Mouse (Mus musculus) cerebellum, adult 2 months (tissue): ENCODE measurements around the gene Oxsm. TPM values are rescaled to one million over a fixed set of nuclear protein-coding genes. Genes with fewer than 3 reads are reported as not detected.

Experiments
- DNase-seq, 2 experiments: peaks; one replicate each; pipeline ENCODE4 v3.0.0; 2021
- H3K27ac ChIP-seq: fragments of 200-500 bp; 2 replicates; pipeline ENCODE4 v1.5.1; 2012; ENCODE audit warnings: low read length, control low read depth, inconsistent platforms; ENCODE audit not compliant: insufficient read depth
- H3K27me3 ChIP-seq: fragments of 200-500 bp; 2 replicates; pipeline ENCODE4 v1.6.1; 2012; ENCODE audit warnings: inconsistent platforms, mild to moderate bottlenecking, low read length, moderate library complexity; ENCODE audit not compliant: control insufficient read depth, insufficient read depth
- H3K4me1 ChIP-seq: fragments of 200-500 bp; 2 replicates; pipeline ENCODE4 v1.6.1; 2011; ENCODE audit warnings: low read length; ENCODE audit not compliant: control insufficient read depth, insufficient read depth
- H3K4me3 ChIP-seq: fragments of 200-500 bp; replicated peaks from 2 replicates; pipeline ENCODE3; 2011; ENCODE audit warnings: mild to moderate bottlenecking, low read depth, low read length, control low read depth; ENCODE audit not compliant: insufficient read depth
- CTCF ChIP-seq: fragments of 200-500 bp; IDR thresholded peaks from 2 replicates; pipeline ENCODE4 v1.5.1; 2011; ENCODE audit warnings: low read depth, mild to moderate bottlenecking, control low read depth, low read length, moderate library complexity, borderline replicate concordance; ENCODE audit not compliant: insufficient read depth
- POLR2A ChIP-seq: fragments of 200-500 bp; IDR thresholded peaks from 2 replicates; pipeline ENCODE4 v1.6.1; 2011; ENCODE audit warnings: low read length, control low read depth, borderline replicate concordance; ENCODE audit not compliant: insufficient read depth
- WGBS: fragments of 180-500 bp; shearing (Covaris S2); methylation state at CpG from one replicate; pipeline ENCODE4 v1.1.7; 2018; 5-methylcytosine and 5-hydroxymethylcytosine counted together
- polyA plus RNA-seq: library from polyadenylated mRNA; depleted of rRNA; stranded (reverse); fragments of >200 nt; gene quantifications from 2 replicates; pipeline ENCODE4 v1.2.3, GENCODE M21; 2012

Gene Oxsm
- polyA plus RNA-seq, 1 experiment: 6.0 TPM

DNA sequence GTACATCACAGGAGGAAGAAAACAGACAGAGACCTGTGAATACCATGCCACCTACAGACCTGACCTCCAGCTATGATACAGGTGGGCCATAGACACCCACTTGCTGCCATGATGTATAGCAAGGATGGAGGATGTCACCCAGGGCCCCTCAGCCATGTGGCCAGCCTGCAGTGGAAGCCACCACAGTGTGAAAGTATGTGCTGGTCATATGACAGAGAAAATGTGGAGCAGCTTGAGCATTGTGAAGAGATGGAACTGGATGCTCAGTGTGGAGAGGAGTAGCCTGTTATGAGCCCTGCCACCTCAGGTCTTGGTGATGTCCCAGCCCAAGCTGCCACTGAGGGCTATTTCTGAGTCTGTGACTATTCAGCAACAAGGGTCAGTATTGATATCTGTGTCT is 19.0 kb downstream of the Oxsm start:
- TF ChIP-seq POLR2A (no peak), CTCF (no peak)
- DNase-seq: no peak
- Histone ChIP-seq H3K4me1 (peaks cover 5% of the 10 kb centered on the region; the same call in 1 of the 2 replicates), H3K27me3 (no peaks in the 10 kb centered on the region), H3K27ac (no peak overlapping the region), H3K4me3 (no peak overlapping the region)

DNA sequence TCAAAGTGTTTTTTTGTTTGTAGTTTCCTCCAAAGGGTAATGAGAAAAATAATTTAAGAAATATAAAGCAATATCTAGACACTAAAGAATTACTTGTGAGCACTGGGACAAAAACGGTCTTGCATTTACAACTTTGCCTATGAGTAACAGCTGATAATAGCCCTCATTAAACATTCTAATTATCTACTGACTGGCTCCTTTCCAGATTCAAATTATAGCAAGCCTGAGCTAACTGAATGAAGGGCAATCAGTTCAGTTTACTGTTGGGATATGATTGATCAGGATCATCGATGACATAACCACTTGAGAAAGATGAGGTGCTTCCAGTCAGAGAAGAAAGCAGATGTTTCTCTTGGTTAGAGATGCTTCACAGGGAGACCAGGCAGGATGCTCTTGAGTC is 20.2 kb downstream of the Oxsm start:
- TF ChIP-seq POLR2A (no peak), CTCF (no peak)
- 53% methylated on average over 2 of the region's 2 CpGs for WGBS

DNA sequence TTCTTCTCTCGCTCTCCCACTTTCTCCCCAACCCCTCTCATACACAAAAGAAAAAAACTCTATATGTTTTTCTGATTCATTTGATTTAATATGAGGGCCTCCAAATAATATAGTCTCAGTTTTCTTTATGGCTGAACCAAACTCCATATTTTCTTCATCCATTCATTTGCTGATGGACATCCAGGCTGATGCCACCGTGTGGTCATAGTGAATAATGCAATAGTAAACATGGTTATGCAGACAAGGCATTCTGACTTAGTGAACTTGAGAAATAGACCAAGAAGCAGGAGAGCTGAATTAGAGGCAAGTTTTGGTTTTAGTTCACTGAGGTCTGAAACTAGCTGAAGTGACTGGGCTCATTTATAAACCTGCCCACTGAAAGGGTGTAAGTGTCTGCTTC is 30.6 kb downstream of the Oxsm start:
- Histone ChIP-seq H3K4me1 (no peaks in the 10 kb centered on the region), H3K4me3 (no peak overlapping the region), H3K27me3 (no peaks in the 10 kb centered on the region), H3K27ac (no peak overlapping the region)
- peak in 1 of 2 experiments; percentile 32 for DNase-seq
- WGBS: 49% methylated on average over 2 of the region's 2 CpGs
- TF ChIP-seq POLR2A (no peak), CTCF (peak; percentile 23; the same call in 1 of the 2 replicates)

More for the DNA sequence above, 20.2 kb downstream of the Oxsm start:
- H3K4me1 ChIP-seq: peaks cover 5% of the 10 kb centered on the region; the same call in 1 of the 2 replicates
- H3K4me3 ChIP-seq: no peak overlapping the region
- no peak for DNase-seq
- no peak overlapping the region for H3K27ac ChIP-seq
- no peaks in the 10 kb centered on the region for H3K27me3 ChIP-seq

DNA sequence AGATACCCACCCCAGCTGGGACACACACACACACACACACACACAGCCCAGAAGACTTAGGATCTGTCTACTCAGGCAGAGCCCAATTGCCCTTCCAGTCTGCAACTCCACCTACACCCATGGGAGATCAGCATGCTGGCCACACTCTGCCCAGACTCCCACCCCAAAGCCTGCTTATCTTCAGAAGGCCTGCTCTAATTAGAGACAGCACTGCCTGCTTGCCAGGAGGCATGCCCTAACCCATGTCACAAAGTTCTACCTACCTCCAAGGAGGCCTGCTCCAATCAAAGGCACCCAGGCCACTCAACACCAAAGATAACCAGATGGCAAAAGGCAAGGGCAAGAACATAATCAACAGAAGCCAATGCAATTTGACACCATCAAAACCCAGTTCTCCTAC is 41.9 kb downstream of the Oxsm start:
- Histone ChIP-seq H3K27me3 (no peaks in the 10 kb centered on the region), H3K4me3 (no peak overlapping the region), H3K4me1 (no peaks in the 10 kb centered on the region), H3K27ac (no peak overlapping the region)
- TF ChIP-seq POLR2A: no peak
- no peak for TF ChIP-seq CTCF
- DNase-seq: no peak

DNA sequence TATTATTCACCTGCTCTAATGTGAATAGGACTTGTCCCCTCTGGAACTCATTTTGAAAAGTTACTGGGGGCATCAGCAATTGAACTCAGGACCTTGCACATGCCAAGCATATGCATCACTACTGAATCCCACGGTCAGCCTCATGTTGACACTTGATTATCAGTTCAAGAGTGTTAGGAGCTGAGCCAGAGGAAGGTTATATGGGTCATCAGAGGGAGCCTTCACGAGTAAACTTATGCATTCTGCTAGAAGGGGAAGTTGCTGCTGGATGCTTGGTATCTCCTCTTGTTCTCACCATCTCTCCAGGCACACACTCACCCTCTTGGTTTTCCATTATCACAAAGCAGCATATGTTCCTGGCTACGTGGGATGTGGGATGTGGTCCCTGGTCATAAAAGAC is 47.9 kb downstream of the Oxsm start:
- WGBS: 73% methylated on average over 3 of the region's 3 CpGs

DNA sequence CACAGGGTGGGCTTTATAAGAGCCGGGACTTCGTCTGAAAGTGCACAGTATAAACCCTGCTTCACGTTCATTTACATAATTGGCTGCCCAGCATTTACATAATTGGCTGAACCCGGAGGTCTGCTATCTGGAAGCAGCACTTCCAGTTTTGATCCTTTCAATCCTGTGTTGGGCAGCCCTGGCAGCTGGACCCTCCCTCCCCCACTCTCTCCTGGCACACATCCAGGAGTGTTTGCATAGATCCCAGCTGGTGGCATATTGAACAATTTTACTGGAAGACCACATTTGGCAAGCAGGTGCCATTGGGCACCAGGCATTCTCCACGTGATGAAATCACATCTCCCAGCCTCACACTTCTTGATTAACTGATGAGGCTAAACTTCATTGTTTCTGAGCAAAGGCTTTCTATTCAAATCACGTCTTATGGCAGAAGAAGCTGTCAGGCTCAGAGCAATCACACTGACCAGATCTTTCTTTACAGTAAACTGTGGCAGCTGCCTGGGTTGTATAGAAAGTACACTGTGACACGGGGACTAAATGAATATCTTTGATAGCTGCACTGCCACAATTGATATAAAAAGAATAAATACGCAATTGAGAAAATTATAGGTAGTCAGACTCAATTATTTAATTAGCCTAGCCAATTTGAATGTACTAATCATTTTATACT is 48.5 kb downstream of the Oxsm start:
- Histone ChIP-seq H3K27ac (peak overlapping the region; percentile 1; the same call in 1 of the 2 replicates), H3K27me3 (no peaks in the 10 kb centered on the region), H3K4me1 (peaks cover 5% of the 10 kb centered on the region; the same call in 1 of the 2 replicates), H3K4me3 (no peak overlapping the region)
- TF ChIP-seq CTCF: no peak
- peak; percentile 74 to 75 for DNase-seq
- 18% methylated on average over 8 of the region's 8 CpGs for WGBS

More for the DNA sequence above, 47.9 kb downstream of the Oxsm start:
- DNase-seq: no peak
- Histone ChIP-seq H3K4me1 (peaks cover 5% of the 10 kb centered on the region; the same call in 1 of the 2 replicates), H3K27ac (no peak overlapping the region), H3K27me3 (no peaks in the 10 kb centered on the region), H3K4me3 (no peak overlapping the region)
- TF ChIP-seq POLR2A (no peak), CTCF (no peak)

DNA sequence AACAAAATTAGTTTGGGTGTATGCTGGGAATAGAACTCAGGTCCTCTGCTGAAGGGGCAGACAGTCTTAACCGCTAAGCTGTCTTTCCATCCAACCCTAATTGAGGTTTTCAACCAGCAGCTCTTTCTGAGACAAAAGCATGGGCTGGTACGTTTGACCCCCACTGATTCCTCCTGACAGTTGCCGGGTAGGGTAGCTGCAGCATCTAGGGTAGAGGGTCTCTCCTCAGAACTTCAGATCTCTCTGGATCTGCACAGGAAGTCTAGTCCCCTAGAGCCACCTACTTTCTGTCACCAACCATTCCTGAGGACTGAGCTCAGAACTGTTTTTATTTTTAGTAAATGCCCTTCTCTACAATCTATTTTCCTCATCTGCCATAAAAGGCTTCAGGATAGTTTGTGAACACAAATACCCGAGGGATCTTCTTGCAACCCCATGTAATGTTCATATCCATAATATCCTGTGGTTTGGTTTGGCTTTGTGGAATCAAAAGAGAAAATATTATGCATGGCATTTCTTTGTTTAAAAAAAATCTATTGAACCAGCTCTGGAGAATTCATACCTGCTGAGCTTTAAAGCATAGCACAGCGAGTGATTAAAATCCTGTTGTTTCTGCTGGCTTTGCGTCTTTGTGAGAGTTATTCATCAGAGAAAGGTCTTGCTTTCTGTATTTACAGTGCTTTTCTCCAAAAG is 49.2 kb downstream of the Oxsm start:
- H3K27ac ChIP-seq: no peak overlapping the region
- no peak overlapping the region for H3K4me3 ChIP-seq
- peaks cover 13% of the 10 kb centered on the region; the same call in 1 of the 2 replicates for H3K4me1 ChIP-seq
- no peaks in the 10 kb centered on the region for H3K27me3 ChIP-seq
- 40% methylated on average over 6 of the region's 6 CpGs for WGBS
- TF ChIP-seq POLR2A: no peak
- TF ChIP-seq CTCF: no peak
- peak in 1 of 2 experiments; percentile 18 for DNase-seq

DNA sequence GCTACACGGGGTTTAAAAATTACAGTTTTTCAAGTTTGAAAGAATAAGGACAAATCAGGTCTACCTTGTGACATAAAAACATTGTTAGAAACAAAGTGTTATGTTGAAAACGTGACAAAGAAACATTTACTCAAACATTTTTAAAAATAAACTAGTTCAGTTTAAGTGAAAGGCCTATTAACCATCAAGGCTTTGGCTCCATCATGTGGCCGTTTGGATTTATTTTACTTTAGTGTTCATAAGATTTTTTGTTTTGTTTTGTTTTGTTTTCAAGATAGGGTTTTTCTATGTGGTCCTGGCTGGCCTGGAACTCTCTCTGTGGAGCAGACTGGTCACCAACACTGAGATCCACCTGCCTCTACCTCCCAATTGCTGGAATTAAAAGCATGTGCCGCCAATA is 53.1 kb downstream of the Oxsm start:
- Histone ChIP-seq H3K27me3 (no peaks in the 10 kb centered on the region), H3K4me1 (peaks cover 15% of the 10 kb centered on the region; the same call in 1 of the 2 replicates), H3K27ac (no peak overlapping the region), H3K4me3 (no peak overlapping the region)
- WGBS: 35% methylated on average over 4 of the region's 4 CpGs
- no peak for TF ChIP-seq POLR2A
- peak; percentile 29; the same call in 1 of the 2 replicates for TF ChIP-seq CTCF
- DNase-seq: peak; percentile 13 to 40
